Mouse (Mus musculus) ovary, postnatal 36 days (tissue): ENCODE measurements around the gene Kxd1.
A peak's percentile ranks its signal among the peaks of the same experiment; 100 is the strongest.
"Not testable (repeated sequence)": the region's sequence is repeated elsewhere in the genome, so short reads cannot be mapped to it uniquely, and the experiment has no call there.

Experiments used
- DNase-seq: peaks from one replicate; pipeline ENCODE4 v3.0.0; 2022; ENCODE audit warnings: low spot score, mixed read lengths

Kxd1 gene

GRCm38 (mm10) chr8:70513441-70513840, 14.3 kb downstream of the Kxd1 start:
- no peak for DNase-seq

GRCm38 (mm10) chr8:70512253-70512903, 15.4 kb downstream of the Kxd1 start:
- DNase-seq: no peak

GRCm38 (mm10) chr8:70511770-70512169, 16.0 kb downstream of the Kxd1 start:
- no peak for DNase-seq

- DNase-seq: not testable (repeated sequence)
These were observed 16.6 kb downstream of the Kxd1 start for GRCm38 (mm10) chr8:70511174-70511573.

DNA sequence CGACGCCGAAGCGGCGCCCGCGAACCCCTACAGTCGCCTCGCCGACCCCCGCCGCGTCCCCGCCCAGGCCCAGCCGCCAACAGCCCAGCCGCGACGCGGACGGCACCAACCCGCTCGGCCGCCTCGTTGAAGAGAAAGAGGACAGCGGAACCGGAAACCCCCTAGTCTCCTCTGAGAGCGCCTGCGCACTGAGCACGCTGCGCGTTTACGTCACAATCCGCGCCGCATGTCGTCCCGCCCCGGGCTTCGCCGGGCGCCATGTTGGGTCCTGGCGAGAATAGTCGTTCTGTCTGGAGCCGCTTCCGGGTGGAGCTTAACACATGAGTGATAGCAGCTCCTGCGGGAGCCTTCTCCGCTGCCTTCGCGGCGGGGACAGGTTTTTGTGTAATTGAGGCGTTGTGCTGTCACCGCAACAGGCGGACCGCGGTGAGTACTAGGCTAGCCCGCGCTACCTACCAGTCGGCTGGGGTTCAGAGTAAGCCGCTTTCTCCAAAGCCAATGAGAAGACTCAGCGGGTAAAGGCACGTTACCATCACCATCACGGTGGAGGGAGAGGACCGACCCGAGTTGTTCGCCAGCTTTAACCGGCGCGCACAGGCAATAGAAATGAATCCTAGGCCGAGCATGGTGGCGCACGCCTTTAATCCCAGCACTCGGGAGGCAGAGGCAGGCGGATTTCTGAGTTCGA, 17.4 kb downstream of the Kxd1 start, which contains the start of gene Uba52:
Gene Uba52 (minus strand): TSS at position 574 of the 688 bp plus-strand sequence.
- DNase-seq: peak; percentile 97

GRCm38 (mm10) chr8:70509281-70509952, 18.3 kb downstream of the Kxd1 start:
- DNase-seq: no peak

GRCm38 (mm10) chr8:70507027-70507393, 20.7 kb downstream of the Kxd1 start:
- no peak for DNase-seq

- peak; percentile 93 for DNase-seq
These were observed 21.3 kb downstream of the Kxd1 start, which contains the start of gene Rex1bd for GRCm38 (mm10) chr8:70506328-70507026. Gene Rex1bd (minus strand): TSS chr8:70506752.

DNA sequence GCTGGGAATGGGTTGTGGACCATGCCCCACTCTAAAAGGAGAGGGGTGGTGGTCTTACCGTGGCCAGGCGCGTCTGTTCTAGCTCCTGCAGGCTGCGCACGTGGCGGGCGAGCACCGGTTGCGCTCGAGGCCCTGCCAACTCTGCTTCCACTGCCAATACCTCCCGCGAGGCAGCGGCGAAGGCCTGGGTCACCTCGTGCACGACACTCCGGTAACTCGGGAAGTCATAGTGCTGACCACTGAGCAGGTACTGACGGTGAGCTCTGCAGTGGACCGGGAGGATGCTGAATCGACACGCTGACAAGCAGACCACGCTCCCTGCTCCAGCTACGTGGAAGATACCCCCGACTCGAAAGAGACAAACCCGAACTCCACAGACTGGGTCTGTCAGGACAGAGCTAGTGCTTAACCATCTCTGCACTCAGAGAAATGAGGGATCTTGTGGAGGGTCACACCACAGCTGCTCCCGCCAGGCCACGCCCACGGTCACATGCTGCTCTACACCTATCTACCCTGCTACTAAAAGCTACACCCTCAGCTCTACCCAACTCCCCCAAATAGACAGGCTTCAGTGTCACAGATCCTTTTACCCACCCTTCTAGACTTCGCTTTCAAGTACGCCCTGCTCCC, 21.9 kb downstream of the Kxd1 start:
- no peak for DNase-seq

DNA sequence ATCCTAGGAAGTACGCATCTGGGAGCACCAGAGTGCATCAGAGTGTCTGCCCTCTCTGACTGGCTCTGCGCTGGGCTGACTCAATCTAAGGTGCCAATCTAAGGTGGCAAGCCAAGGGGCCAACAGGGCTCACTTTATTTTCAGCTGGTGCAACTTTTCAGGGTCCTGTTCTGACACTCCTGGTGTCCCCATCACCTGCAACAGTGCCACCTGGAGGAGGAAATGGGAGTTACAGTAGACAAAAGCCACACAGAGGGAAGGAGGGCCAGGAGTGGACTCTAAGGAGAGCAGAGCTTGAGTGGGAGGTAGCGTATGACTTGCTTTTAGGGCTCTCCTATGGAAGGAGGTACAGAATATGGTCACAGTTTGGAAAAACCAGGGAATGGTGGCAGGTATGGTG, 22.9 kb downstream of the Kxd1 start:
- peak; percentile 51 for DNase-seq

DNA sequence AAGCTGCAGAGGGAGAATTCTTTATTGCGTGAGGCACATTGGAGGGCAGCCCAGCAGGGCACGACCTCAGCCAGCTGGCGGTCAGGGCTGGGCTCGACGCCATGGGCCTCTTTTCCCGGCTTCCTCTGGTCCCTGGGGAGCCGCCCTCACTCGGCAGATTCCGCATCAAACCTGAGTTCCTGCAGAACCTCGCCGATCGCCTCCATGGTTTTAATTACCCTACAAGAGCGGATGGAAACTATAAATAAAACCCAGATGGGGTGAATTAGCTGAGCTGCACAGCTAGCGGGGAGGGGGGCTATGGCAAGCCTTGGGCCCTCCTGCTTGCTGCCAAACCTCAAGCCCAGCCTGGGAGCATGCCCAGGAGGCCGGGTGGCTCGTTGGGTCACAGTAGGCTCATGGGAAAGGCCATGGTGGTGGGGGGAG, 23.5 kb downstream of the Kxd1 start:
- DNase-seq: peak; percentile 67

- DNase-seq: peak; percentile 71
These were observed 24.6 kb downstream of the Kxd1 start for GRCm38 (mm10) chr8:70503062-70503750.

DNA sequence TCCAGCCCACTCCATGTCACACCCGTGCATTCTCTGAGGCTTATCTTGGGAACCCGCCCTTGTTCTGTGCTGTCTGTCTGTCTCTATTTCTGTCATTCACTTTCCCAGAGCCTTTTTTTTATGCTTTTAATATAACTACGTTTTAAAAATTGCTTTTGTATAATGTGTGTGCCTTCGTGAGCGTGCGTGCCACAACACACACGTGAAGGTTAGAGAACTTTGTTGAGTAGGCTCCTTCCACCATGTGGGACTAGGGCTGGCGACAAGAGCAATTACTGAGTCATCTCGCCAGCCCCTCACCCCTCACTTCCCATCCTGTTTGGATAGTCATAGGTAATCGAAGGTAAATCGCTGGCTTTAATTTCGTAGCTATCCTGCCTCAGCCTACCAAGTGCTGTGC, 25.2 kb downstream of the Kxd1 start:
- no peak for DNase-seq

DNA sequence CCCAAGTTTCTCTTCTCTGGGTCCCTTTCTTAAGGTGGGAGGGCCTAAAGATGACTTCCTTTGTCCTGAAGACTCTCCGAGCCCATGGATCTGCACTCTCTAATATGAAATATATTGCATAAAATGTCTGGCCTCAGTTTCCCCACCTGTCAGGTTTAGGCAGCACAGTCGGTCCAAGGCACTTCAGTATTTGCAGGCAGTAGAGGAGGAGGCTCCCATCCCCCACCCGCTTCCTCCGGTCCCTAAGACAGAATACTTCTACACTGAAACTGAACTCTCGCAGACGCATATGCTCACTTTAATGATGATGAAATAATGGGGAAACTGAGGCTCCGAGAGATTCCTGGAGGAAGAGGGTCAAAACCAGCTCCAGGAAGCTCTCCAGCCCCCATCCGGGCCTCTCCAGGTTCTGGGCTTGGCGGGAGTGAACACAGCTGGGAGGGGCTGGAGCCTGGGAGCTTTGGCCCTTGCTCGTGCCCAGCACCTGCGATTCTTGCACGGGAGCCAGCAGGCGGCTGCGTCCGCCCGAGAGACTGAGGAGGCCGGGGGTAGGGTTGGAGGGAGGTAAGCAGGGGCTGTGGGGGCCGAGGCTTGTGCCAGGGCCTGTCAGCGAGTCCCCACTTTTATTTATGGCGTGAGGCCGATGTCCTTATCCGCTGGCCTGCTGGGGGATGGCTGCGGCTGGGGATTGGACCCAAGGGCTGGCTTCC, 25.8 kb downstream of the Kxd1 start:
- DNase-seq: no peak

- DNase-seq: no peak
These were observed 27.1 kb downstream of the Kxd1 start for GRCm38 (mm10) chr8:70500386-70501301.

DNA sequence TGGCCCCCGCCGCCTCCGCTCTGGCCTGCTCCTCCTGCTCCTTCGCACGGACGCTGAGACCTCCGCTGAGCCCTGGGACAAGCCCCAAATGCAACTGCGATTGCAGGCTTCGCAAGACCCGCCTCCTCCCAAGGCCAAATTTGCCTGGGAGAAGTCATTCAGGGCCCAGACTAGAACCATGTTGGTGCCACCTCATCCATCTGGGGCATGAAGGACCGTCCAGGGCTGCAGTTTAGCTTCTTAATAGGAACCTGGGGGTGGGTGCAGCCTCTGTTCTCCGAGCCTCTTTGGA, 32.0 kb downstream of the Kxd1 start:
- DNase-seq: no peak

DNA sequence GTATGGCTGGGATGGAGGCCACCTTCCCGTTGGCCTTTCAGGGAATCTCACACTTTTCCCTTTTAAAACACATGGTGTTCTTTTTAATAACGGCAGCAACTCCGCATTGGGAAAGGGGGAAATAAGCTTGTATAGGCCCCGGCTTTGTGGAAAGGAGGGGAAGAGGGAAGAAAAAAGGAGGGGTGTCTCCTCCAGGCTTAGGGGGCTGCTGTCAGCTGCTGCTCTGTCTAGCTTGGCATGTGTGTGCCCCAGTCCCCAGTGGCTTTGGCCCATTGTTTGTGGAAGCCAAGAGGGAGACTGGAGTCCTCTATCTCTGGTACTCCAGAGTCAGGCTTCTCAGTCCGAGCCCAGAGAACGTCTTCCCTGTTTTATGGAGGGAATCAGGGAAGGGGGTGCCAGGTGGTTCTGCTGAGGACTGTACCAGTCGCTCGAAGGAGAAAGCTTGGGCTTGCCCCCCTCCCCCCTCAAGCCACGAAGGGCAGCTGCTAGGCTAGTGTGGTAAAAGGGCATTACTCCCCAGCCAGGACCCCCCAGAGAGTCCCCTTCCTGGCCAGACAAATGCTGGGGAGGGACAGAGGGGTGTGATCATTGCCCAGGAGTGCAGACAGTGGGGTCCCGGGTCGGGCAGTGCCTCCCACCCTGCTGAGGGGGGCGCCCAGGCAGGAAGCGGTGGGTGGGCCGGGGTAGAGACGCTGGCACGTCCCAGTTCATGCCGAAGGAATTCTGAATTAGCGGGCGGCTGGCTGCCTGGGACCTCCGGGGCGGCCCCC, 32.6 kb downstream of the Kxd1 start:
- no peak for DNase-seq

GRCm38 (mm10) chr8:70494416-70494945, 33.3 kb downstream of the Kxd1 start:
- no peak for DNase-seq
